Mouse (Mus musculus) forebrain, embryonic 14.5 days (tissue): Measurements from ENCODE around the gene Sh3bgrl3. TPM values are rescaled to one million over a fixed set of nuclear protein-coding genes. Genes with fewer than 3 reads are reported as not detected.

Experiments
- ATAC-seq: fragments of 200-750 bp; cut with Nextera tagmentation; 2 replicates; pipeline ENCODE4 v1.8.0; 2017; ENCODE audit warnings: mild to moderate bottlenecking, moderate library complexity
- DNase-seq: peaks from one replicate; pipeline ENCODE4 v3.0.0-alpha.2; 2015; ENCODE audit warnings: low spot score
- H3K27ac ChIP-seq: fragments of 300-500 bp; sonication (generic); 2 replicates; pipeline ENCODE4 v1.5.1; 2014; ENCODE audit warnings: low read depth, mild to moderate bottlenecking, control low read depth, low read length, moderate library complexity
- H3K27me3 ChIP-seq: fragments of 300-500 bp; sonication (generic); replicated peaks from 2 replicates; pipeline ENCODE4 v1.6.1; 2014; ENCODE audit warnings: low read length, control low read depth, mixed read lengths; ENCODE audit not compliant: control insufficient read depth, insufficient read depth
- H3K36me3 ChIP-seq: fragments of 300-500 bp; sonication (generic); 2 replicates; pipeline ENCODE4 v1.6.1; 2014; ENCODE audit warnings: low read length, control low read depth; ENCODE audit not compliant: control insufficient read depth, insufficient read depth
- H3K4me1 ChIP-seq: fragments of 300-500 bp; sonication (generic); 2 replicates; pipeline ENCODE4 v1.6.1; 2014; ENCODE audit warnings: antibody characterized with exemption, low read length, control low read depth; ENCODE audit not compliant: control insufficient read depth, insufficient read depth
- H3K4me2 ChIP-seq: fragments of 300-500 bp; sonication (generic); 2 replicates; pipeline ENCODE4 v1.6.1; 2014; ENCODE audit warnings: mild to moderate bottlenecking, control low read depth, low read length
- H3K4me3 ChIP-seq: fragments of 300-500 bp; sonication (generic); 2 replicates; pipeline ENCODE4 v1.5.1; 2014; ENCODE audit warnings: low read depth, low read length, control low read depth
- H3K9ac ChIP-seq: fragments of 300-500 bp; sonication (generic); 2 replicates; pipeline ENCODE4 v1.6.1; 2014; ENCODE audit warnings: mild to moderate bottlenecking, low read length, control low read depth, moderate library complexity
- H3K9me3 ChIP-seq: fragments of 300-500 bp; sonication (generic); replicated peaks from 2 replicates; pipeline ENCODE4 v1.6.1; 2016; ENCODE audit warnings: low read length, control low read depth, mixed read lengths; ENCODE audit not compliant: control insufficient read depth
- WGBS: fragments of 180-500 bp; shearing (Covaris S2); extraction: QIAGEN DNeasy Blood & Tissue Kit; methylation state at CpG from one replicate; pipeline ENCODE4 v1.1.7; 2014; 5-methylcytosine and 5-hydroxymethylcytosine counted together
- polyA plus RNA-seq: library from polyadenylated mRNA; unstranded; fragments of >200 nt; fragmentation: Nextera tagmentation; extraction: Ambion mirVana; gene quantifications from 2 replicates; pipeline ENCODE4 v1.2.1, GENCODE M21; 2014

Sh3bgrl3 gene
- polyA plus RNA-seq, 1 experiment from 2014 or later: 372 TPM

DNA sequence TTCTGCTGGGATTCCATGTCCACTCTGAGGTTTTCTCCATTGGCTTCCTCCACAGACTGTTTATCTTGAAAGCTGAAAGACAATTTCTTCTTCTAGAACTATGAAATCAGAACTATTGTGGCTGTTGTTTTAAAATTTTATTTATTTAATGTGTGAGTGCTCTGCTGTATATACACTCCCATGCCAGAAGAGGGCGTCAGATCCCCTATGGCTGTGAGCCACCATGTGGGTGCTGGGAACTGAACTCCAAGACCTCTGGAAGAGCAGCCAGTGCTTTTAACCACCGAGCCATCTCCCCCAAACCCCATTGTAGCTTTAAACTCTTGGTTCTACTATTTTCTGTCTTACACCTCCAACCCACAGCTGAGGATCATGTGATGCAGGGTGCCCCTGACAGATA lies 10.3 kb upstream of the Sh3bgrl3 start:
- DNase-seq (no peak), ATAC-seq (no peak)
- H3K27ac ChIP-seq: no peak overlapping the region
- no peaks in the 10 kb centered on the region for H3K4me1 ChIP-seq
- peaks cover 10% of the 10 kb centered on the region; the same call in 1 of the 2 replicates for H3K36me3 ChIP-seq
- no peak overlapping the region for H3K4me2 ChIP-seq
- no peaks in the 10 kb centered on the region for H3K27me3 ChIP-seq
- no peak overlapping the region for H3K9ac ChIP-seq
- no peak overlapping the region for H3K4me3 ChIP-seq
- no peaks in the 10 kb centered on the region for H3K9me3 ChIP-seq
- WGBS: 82% methylated on average over 2 of the region's 2 CpGs

DNA sequence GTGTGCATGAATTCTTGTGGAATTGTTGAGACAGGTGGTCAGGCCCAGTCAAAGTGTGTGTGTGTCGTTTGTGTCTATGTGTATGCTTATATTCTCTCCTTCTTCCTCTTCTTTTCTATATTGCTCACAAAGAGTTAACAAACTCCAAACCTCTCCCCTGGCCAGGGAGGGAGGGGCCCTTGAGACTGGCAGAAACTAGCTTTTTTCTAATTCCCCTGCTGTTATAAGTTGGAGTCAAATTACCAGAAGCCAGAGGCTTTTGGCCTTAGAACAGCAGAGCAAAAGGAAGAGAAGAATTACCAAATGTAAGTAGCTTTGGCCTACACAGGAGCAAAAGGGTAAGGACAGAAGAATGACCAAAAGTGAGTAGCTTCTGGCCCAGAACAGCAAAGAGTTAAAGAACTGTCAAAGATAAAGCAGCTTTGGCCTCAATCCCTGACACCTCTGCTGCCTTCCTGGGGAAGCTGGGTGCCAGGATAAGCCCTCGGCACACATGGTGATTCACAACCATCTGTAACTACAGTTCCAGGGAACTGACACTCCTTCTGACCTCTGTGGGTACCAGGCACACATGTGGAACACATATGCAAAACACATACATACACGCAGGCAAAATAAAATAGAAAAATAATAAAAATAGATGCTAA lies 7.8 kb upstream of the Sh3bgrl3 start:
- no peaks in the 10 kb centered on the region for H3K4me1 ChIP-seq
- 75% methylated on average over 3 of the region's 3 CpGs for WGBS
- H3K9me3 ChIP-seq: no peaks in the 10 kb centered on the region
- ATAC-seq (no peak), DNase-seq (no peak)
- no peak overlapping the region for H3K27ac ChIP-seq
- H3K4me2 ChIP-seq: no peak overlapping the region
- no peak overlapping the region for H3K4me3 ChIP-seq
- peaks cover 4% of the 10 kb centered on the region for H3K36me3 ChIP-seq
- H3K9ac ChIP-seq: no peak overlapping the region
- H3K27me3 ChIP-seq: no peaks in the 10 kb centered on the region

DNA sequence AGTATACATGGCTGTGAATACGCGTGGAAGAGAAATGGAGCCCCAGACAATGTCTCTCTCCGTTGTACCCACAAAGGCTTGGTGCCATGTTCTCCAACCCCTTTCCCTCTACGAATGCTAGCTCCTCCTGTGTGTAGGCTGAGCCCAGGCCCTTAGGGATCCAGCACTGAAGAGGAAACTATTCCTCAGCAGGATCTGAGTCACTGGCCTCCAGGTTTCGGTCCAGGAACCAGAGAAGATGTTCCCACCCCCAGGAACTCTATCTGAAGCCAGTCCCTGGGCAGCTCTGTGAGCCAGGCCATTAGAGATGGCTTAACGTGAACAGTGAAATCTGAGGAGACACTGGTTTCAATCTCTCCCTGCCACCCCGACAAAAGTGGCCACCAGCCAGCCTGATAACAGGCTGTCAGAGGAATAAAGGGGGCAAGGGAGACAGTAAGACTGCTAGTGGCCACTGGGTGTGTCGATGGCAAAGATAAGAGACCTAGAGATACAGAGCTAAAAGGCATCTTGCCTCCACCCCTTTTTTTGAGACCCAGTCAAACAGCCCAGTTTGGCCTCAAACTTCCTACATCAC lies 4.0 kb upstream of the Sh3bgrl3 start:
- WGBS: 91% methylated on average over 8 of the region's 8 CpGs
- DNase-seq (no peak), ATAC-seq (no peak)
- Histone ChIP-seq H3K9ac (no peak overlapping the region), H3K27me3 (no peaks in the 10 kb centered on the region), H3K9me3 (no peaks in the 10 kb centered on the region), H3K4me3 (no peak overlapping the region), H3K4me1 (peaks cover 7% of the 10 kb centered on the region), H3K27ac (no peak overlapping the region), H3K36me3 (peaks cover 15% of the 10 kb centered on the region), H3K4me2 (no peak overlapping the region)

DNA sequence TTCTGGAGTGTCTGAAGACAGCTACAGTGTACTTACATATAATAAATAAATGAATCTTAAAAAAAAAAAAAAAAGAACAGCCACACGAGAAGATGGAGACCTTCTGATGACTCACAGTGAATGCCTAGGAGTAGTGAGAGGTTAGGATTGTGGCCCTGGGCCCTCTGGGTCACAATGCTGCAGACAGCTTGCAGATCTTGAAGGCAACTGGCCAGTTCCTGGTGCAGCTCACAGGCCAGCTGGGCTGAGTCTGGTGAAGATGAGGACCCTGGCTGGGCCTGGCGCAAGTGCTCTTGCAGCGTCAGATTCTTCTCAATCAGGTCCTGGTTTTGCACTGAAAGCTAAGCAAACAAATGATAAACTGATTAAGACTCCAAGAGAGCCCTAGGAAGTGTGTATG lies 3.5 kb upstream of the Sh3bgrl3 start:
- Histone ChIP-seq H3K9ac (no peak overlapping the region), H3K27me3 (no peaks in the 10 kb centered on the region), H3K4me1 (peaks cover 10% of the 10 kb centered on the region), H3K4me2 (no peak overlapping the region), H3K36me3 (peaks cover 12% of the 10 kb centered on the region), H3K27ac (no peak overlapping the region), H3K4me3 (no peak overlapping the region), H3K9me3 (no peaks in the 10 kb centered on the region)
- WGBS: 89% methylated on average over 3 of the region's 3 CpGs
- ATAC-seq (no peak), DNase-seq (no peak)

DNA sequence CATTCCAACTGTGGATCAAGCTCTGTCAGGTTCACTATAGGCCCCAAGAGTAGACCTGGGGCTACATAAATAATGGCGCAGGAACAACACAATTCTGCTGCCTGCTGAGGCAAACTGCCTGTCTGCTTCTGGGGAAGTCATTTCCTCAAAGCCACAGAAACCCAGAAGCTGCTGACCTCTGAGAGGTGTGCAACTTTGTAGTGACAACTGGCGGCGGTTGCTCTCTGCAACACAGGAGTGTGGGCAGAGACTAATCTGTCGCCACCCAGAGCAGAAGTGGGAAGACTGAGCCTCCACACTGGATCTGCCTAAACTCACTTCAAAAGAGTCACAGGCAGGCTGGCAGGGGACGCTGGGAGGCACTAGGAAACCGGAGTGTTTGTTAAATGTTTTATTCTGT lies 893 bp upstream of the Sh3bgrl3 start:
- peak overlapping the region; percentile 82; the same call in 1 of the 2 replicates for H3K4me3 ChIP-seq
- H3K9me3 ChIP-seq: no peaks in the 10 kb centered on the region
- H3K4me2 ChIP-seq: peak overlapping the region; percentile 76
- H3K36me3 ChIP-seq: peaks cover 12% of the 10 kb centered on the region
- no peak overlapping the region; the same call in 1 of the 2 replicates for H3K27ac ChIP-seq
- H3K9ac ChIP-seq: peak overlapping the region; percentile 88; the same call in 1 of the 2 replicates
- WGBS: 58% methylated on average over 6 of the region's 6 CpGs
- no peaks in the 10 kb centered on the region for H3K27me3 ChIP-seq
- H3K4me1 ChIP-seq: peaks cover 10% of the 10 kb centered on the region
- ATAC-seq (no peak), DNase-seq (no peak)

DNA sequence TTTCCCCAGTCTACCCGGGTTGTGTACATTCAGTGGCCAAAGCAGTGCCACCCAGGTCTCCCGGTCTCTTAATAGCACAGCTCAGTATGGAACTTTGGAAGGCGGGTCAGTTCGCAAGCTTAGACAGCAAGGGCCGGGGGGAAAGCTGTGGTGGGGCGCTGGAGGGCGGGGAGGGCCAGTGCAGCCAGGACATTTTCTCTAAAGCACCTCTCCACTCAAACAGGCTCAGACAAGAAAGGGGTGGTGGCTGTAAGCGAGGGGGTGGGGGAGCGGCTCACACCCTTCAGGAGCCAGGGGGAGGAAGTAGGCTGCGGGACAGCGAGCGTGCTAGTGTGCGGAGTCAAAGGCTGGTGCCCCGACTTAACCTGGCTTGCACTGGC lies 384 bp upstream of the Sh3bgrl3 start:
- H3K4me3 ChIP-seq: peak overlapping the region; percentile 82
- no peak for DNase-seq
- H3K4me2 ChIP-seq: peak overlapping the region; percentile 76
- peaks cover 12% of the 10 kb centered on the region for H3K36me3 ChIP-seq
- H3K27me3 ChIP-seq: no peaks in the 10 kb centered on the region
- peak overlapping the region; percentile 74; the same call in 1 of the 2 replicates for H3K27ac ChIP-seq
- peaks cover 10% of the 10 kb centered on the region for H3K4me1 ChIP-seq
- peak overlapping the region; percentile 88 for H3K9ac ChIP-seq
- no peaks in the 10 kb centered on the region for H3K9me3 ChIP-seq
- 8% methylated on average over 14 of the region's 14 CpGs for WGBS
- ATAC-seq: peak; percentile 49; the same call in 1 of the 2 replicates

DNA sequence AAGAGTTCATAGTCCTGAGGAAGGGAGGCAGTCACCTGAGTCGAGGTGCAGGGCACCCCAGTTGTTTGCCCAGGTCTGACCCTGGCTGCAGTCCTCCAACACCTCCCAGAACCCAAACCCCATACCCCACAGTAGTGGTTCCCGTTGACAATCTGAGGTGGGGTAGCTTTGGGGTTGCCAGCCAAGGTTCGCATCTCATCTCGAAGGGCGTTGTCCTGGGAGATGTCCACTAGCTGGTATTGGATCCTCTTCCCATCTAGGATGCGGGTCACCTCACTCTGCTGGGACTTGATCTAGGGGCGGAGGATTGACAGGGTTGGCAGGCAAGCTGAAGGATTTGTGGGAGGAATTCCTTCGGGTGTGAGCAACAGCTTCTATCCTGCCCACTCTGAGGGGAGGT lies 796 bp downstream of the Sh3bgrl3 start:
- Histone ChIP-seq H3K27ac (no peak overlapping the region), H3K27me3 (no peaks in the 10 kb centered on the region), H3K4me2 (peak overlapping the region; percentile 76), H3K4me1 (peaks cover 10% of the 10 kb centered on the region), H3K36me3 (peaks cover 12% of the 10 kb centered on the region), H3K4me3 (peak overlapping the region; percentile 82), H3K9me3 (no peaks in the 10 kb centered on the region), H3K9ac (peak overlapping the region; percentile 88)
- WGBS: 63% methylated on average over 8 of the region's 8 CpGs
- ATAC-seq: no peak
- DNase-seq: no peak

DNA sequence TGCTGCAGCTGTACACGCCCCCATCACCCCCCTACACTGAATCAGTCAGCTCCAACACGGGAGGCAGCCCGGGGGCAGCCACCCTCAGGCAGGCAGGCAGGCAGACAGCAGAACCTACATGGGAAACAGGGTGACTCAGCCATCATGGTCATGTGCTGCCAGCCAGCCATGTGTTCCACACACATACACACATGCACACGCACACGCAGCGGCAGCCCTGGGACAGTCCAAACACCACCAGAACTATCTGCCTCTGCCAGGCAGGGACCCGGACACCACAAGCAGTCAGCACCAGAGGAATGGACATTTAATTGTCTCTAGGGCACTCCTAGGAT lies 1.5 kb downstream of the Sh3bgrl3 start:
- Histone ChIP-seq H3K4me3 (no peak overlapping the region), H3K4me1 (peaks cover 10% of the 10 kb centered on the region), H3K9me3 (no peaks in the 10 kb centered on the region), H3K27ac (no peak overlapping the region), H3K4me2 (no peak overlapping the region), H3K9ac (0 out of 2 replicates have a peak overlapping the region, but pooled peaks have one; percentile 88), H3K27me3 (no peaks in the 10 kb centered on the region), H3K36me3 (peaks cover 12% of the 10 kb centered on the region)
- WGBS: 84% methylated on average over 7 of the region's 7 CpGs
- ATAC-seq (no peak), DNase-seq (no peak)
